Comparison of ENCODE assay signal across 9 mouse cellular contexts in genomic region chr1:74880785-74881360, GRCm38 (mm10). TPM values are rescaled to one million over a fixed set of nuclear protein-coding genes. Genes with fewer than 3 reads are reported as not detected.
DNase-seq lines count a peak whose midpoint lies in the region; ATAC-seq and TF ChIP-seq lines count a peak whose summit lies in the region.
"Had no signal": no experiment of that assay in that cellular context is flagged by ENCODE, and none has a peak within 500 bp of the region (broad histone marks: within the 10 kb centered on the region; RNA-seq: fewer than 3 reads in every experiment).

No protein-coding gene starts in this region.

- WGBS in lung, embryonic 14.5 days = 2% methylated on average over 18 of the region's 18 CpGs

- H3K4me1 ChIP-seq in G1E (ENCODE audit: insufficient read depth, low read depth, low read length) = peaks cover 10% of the 10 kb centered on the region
- H3K4me1 ChIP-seq in lung, embryonic 14.5 days (ENCODE audit: insufficient read depth) = no peaks in the 10 kb centered on the region

- H3K27ac ChIP-seq in lung, embryonic 14.5 days (ENCODE audit: low read depth) = no peak overlapping the region

- H3K27me3 ChIP-seq in G1E (ENCODE audit: insufficient read depth, low read length) = peaks cover 26% of the 10 kb centered on the region
- H3K27me3 ChIP-seq in lung, embryonic 14.5 days (ENCODE audit: insufficient read depth, low read length) = peaks cover 67% of the 10 kb centered on the region

- peak; percentile 86 for TF ChIP-seq CTCF in G1E (IDR thresholded peaks at IDR 0.05; ENCODE audit: low read depth, low read length)
- TF ChIP-seq CTCF in lung, embryonic 14.5 days (IDR thresholded peaks at IDR 0.05; ENCODE audit: low read depth) = peak; percentile 89

- H3K36me3 ChIP-seq in G1E (replicated peaks) = no peaks in the 10 kb centered on the region
- no peaks in the 10 kb centered on the region for H3K36me3 ChIP-seq in lung, embryonic 14.5 days (ENCODE audit: insufficient read depth)

- no peak overlapping the region for H3K4me3 ChIP-seq in G1E (ENCODE audit: low read depth, low read length)
- no peak overlapping the region for H3K4me3 ChIP-seq in lung, embryonic 14.5 days (ENCODE audit: low read depth, low read length)

- no peak for ATAC-seq in G1E (ENCODE audit: extremely low read depth, insufficient number of reproducible peaks, low FRiP score, poor library complexity, severe bottlenecking)
- ATAC-seq in lung, embryonic 14.5 days (ENCODE audit: insufficient read depth) = no peak
- no peak for ATAC-seq in erythroid progenitor cell, adult 5-6 weeks (replicated peaks; ENCODE audit: low FRiP score, poor library complexity, severe bottlenecking)

- DNase-seq in A20 (ENCODE audit: low read depth, low spot score) = peak; percentile 61
- peak; percentile 63 for DNase-seq in G1E (ENCODE audit: low spot score)
- DNase-seq in cerebellum, adult 8-10 months = peak; percentile 73
- peak; percentile 69 to 71 for DNase-seq in frontal cortex, postnatal 36 days (ENCODE audit: low spot score in 2 of 2)
- peak; percentile 42 to 68 for DNase-seq in kidney, adult 8-10 months
- peak; percentile 85 for DNase-seq in lung, embryonic 14.5 days
- peak; percentile 82 for DNase-seq in retina, embryonic 14.5 days (ENCODE audit: low spot score)

- H3K4me2 ChIP-seq in lung, embryonic 14.5 days = no peak overlapping the region

- H3K9me3 ChIP-seq in G1E (replicated peaks) = no peaks in the 10 kb centered on the region; the same call in 1 of the 2 replicates
- H3K9me3 ChIP-seq in lung, embryonic 14.5 days (ENCODE audit: low read depth, low read length) = no peaks in the 10 kb centered on the region

- H3K9ac ChIP-seq in lung, embryonic 14.5 days = no peak overlapping the region

RNA-seq across cellular contexts. Expression of gene Fev, which starts 4.3 kb away (rescaled TPM):
- total RNA-seq in G1E (2014; fragmentation: Nextera tagmentation) = not detected in 2 replicates
- total RNA-seq in G1E (2017) = 0.33 TPM in 1 of 2 replicates, not detected in the other
- not detected in 2 replicates for polyA plus RNA-seq in G1E (2012)
- not detected in 2 replicates for polyA plus RNA-seq in lung, embryonic 14.5 days (2014; fragmentation: Nextera tagmentation; extraction: Ambion mirVana)
- not detected in 2 replicates for total RNA-seq in erythroid progenitor cell, adult 5-6 weeks (2015; ENCODE audit: low replicate concordance)
- total RNA-seq in erythroid progenitor cell, adult 5-6 weeks (2017; ENCODE audit: low replicate concordance) = not detected in 2 replicates
- total RNA-seq: gastrocnemius, postnatal 36 days had no signal

RNA-seq across cellular contexts. Expression of gene Cryba2, which starts 12.1 kb away (rescaled TPM):
- total RNA-seq in G1E (2014; fragmentation: Nextera tagmentation) (not detected in 2 replicates), G1E (2017) (not detected in 2 replicates)
- polyA plus RNA-seq in G1E (2012) = not detected in 2 replicates
- polyA plus RNA-seq in lung, embryonic 14.5 days (2014; fragmentation: Nextera tagmentation; extraction: Ambion mirVana) = not detected in 2 replicates
- not detected in 2 replicates for total RNA-seq in erythroid progenitor cell, adult 5-6 weeks (2015; ENCODE audit: low replicate concordance)
- total RNA-seq in erythroid progenitor cell, adult 5-6 weeks (2017; ENCODE audit: low replicate concordance) = not detected in 2 replicates
- total RNA-seq: gastrocnemius, postnatal 36 days had no signal

RNA-seq across cellular contexts. Expression of gene Cdk5r2, which starts 26.1 kb away (rescaled TPM):
- total RNA-seq in G1E (2014; fragmentation: Nextera tagmentation) = not detected in 2 replicates
- 0.06 TPM in 1 of 2 replicates, not detected in the other for total RNA-seq in G1E (2017)
- not detected in 2 replicates for polyA plus RNA-seq in G1E (2012)
- polyA plus RNA-seq in lung, embryonic 14.5 days (2014; fragmentation: Nextera tagmentation; extraction: Ambion mirVana) = not detected in 2 replicates
- total RNA-seq in erythroid progenitor cell, adult 5-6 weeks (2015; ENCODE audit: low replicate concordance) = not detected in 2 replicates
- total RNA-seq in erythroid progenitor cell, adult 5-6 weeks (2017; ENCODE audit: low replicate concordance) = not detected in 2 replicates
- total RNA-seq: gastrocnemius, postnatal 36 days had no signal

RNA-seq across cellular contexts. Expression of gene Cfap65, which starts 54.5 kb away (rescaled TPM):
- total RNA-seq in G1E (2014; fragmentation: Nextera tagmentation) (not detected in 2 replicates), G1E (2017) (0.11 and 0.12 TPM in 2 replicates)
- not detected in 2 replicates for polyA plus RNA-seq in G1E (2012)
- 0.05 and 0.14 TPM in 2 replicates for polyA plus RNA-seq in lung, embryonic 14.5 days (2014; fragmentation: Nextera tagmentation; extraction: Ambion mirVana)
- not detected in 2 replicates for total RNA-seq in erythroid progenitor cell, adult 5-6 weeks (2015; ENCODE audit: low replicate concordance)
- not detected in 2 replicates for total RNA-seq in erythroid progenitor cell, adult 5-6 weeks (2017; ENCODE audit: low replicate concordance)
- total RNA-seq: gastrocnemius, postnatal 36 days had no signal
